Mouse (Mus musculus): Measurements from ENCODE around the gene Was. TPM values are rescaled to one million over a fixed set of nuclear protein-coding genes. Genes with fewer than 3 reads are reported as not detected.
"Not testable (repeated sequence)": the region's sequence is repeated elsewhere in the genome, so short reads cannot be mapped to it uniquely, and the experiment has no call there.

Gene Was
- polyA plus RNA-seq, 1 experiment from 2014 or later, result 0.24 TPM

- not testable (repeated sequence) for H3K36me3 ChIP-seq; DNase-seq (ENCODE audit: low spot score)
- WGBS, result 86% methylated on average over 8 of the region's 8 CpGs
Observed at GRCm38 (mm10) chrX:8051044-8051781, 39.1 kb downstream of the Was start.

GRCm38 (mm10) chrX:8033009-8033408 lies 57.3 kb downstream of the Was start:
- Histone ChIP-seq H3K27me3 (ENCODE audit: insufficient read depth, poor library complexity, severe bottlenecking) (no peaks in the 10 kb centered on the region), H3K4me1 (replicated peaks) (no peaks in the 10 kb centered on the region), H3K4me3 (no peak overlapping the region), H3K9me3 (no peaks in the 10 kb centered on the region), H3K27ac (no peak overlapping the region), H3K36me3 (no peaks in the 10 kb centered on the region)
- no peak for DNase-seq (ENCODE audit: low spot score)
- 68% methylated on average over 1 of the region's 1 CpGs for WGBS

More at GRCm38 (mm10) chrX:8051044-8051781, 39.1 kb downstream of the Was start:
- not testable (repeated sequence) for H3K27ac ChIP-seq; H3K4me3 ChIP-seq; H3K4me1 ChIP-seq (replicated peaks); H3K9me3 ChIP-seq; H3K27me3 ChIP-seq (ENCODE audit: insufficient read depth, poor library complexity, severe bottlenecking)

Other genes starting within 250 kb of the Was start
- 43.8 and 55.9 TPM in 2 replicates for gene Otud5, start 249.1 kb downstream of the Was start, polyA plus RNA-seq (2016; fragmentation: Nextera tagmentation; extraction: Ambion mirVana)
- gene Pim2, start 212.2 kb downstream of the Was start, polyA plus RNA-seq (2016; fragmentation: Nextera tagmentation; extraction: Ambion mirVana), result 8.8 and 10.2 TPM in 2 replicates
- 26.6 and 32.5 TPM in 2 replicates for gene Slc35a2, start 206.5 kb downstream of the Was start, polyA plus RNA-seq (2016; fragmentation: Nextera tagmentation; extraction: Ambion mirVana)
- 131 and 160 TPM in 2 replicates for gene Pqbp1, start 191.2 kb downstream of the Was start, polyA plus RNA-seq (2016; fragmentation: Nextera tagmentation; extraction: Ambion mirVana)
- gene Timm17b, start 191.1 kb downstream of the Was start, polyA plus RNA-seq (2016; fragmentation: Nextera tagmentation; extraction: Ambion mirVana), result 206 and 214 TPM in 2 replicates
- not detected in 2 replicates for gene Gm10491, start 182.7 kb downstream of the Was start, polyA plus RNA-seq (2016; fragmentation: Nextera tagmentation; extraction: Ambion mirVana)
- gene Gm10490, start 181.0 kb downstream of the Was start, polyA plus RNA-seq (2016; fragmentation: Nextera tagmentation; extraction: Ambion mirVana), result not detected in 2 replicates
- 7.8 and 39.8 TPM in 2 replicates for gene Pcsk1n, start 170.7 kb downstream of the Was start, polyA plus RNA-seq (2016; fragmentation: Nextera tagmentation; extraction: Ambion mirVana)
- not detected in 2 replicates for gene Eras, start 161.9 kb downstream of the Was start, polyA plus RNA-seq (2016; fragmentation: Nextera tagmentation; extraction: Ambion mirVana)
- 58.5 and 61.5 TPM in 2 replicates for gene Hdac6, start 142.6 kb downstream of the Was start, polyA plus RNA-seq (2016; fragmentation: Nextera tagmentation; extraction: Ambion mirVana)
- 5.3 and 7.4 TPM in 2 replicates for gene Gata1, start 112.4 kb downstream of the Was start, polyA plus RNA-seq (2016; fragmentation: Nextera tagmentation; extraction: Ambion mirVana)
- not detected in 2 replicates for gene Glod5, start 72.0 kb downstream of the Was start, polyA plus RNA-seq (2016; fragmentation: Nextera tagmentation; extraction: Ambion mirVana)
- 74.9 and 90.9 TPM in 2 replicates for gene Suv39h1, start 15.7 kb downstream of the Was start, polyA plus RNA-seq (2016; fragmentation: Nextera tagmentation; extraction: Ambion mirVana)
- 25.8 and 26.7 TPM in 2 replicates for gene Wdr13, start 42.4 kb upstream of the Was start, polyA plus RNA-seq (2016; fragmentation: Nextera tagmentation; extraction: Ambion mirVana)
- 402 and 425 TPM in 2 replicates for gene Rbm3, start 55.4 kb upstream of the Was start, polyA plus RNA-seq (2016; fragmentation: Nextera tagmentation; extraction: Ambion mirVana)
- 10.0 and 12.1 TPM in 2 replicates for gene Tbc1d25, start 85.7 kb upstream of the Was start, polyA plus RNA-seq (2016; fragmentation: Nextera tagmentation; extraction: Ambion mirVana)
- 37.4 and 40.3 TPM in 2 replicates for gene Ebp, start 103.0 kb upstream of the Was start, polyA plus RNA-seq (2016; fragmentation: Nextera tagmentation; extraction: Ambion mirVana)
- 15.1 and 22.6 TPM in 2 replicates for gene Porcn, start 116.0 kb upstream of the Was start, polyA plus RNA-seq (2016; fragmentation: Nextera tagmentation; extraction: Ambion mirVana)
- 45.7 and 48.9 TPM in 2 replicates for gene Ftsj1, start 161.9 kb upstream of the Was start, polyA plus RNA-seq (2016; fragmentation: Nextera tagmentation; extraction: Ambion mirVana)
- 4.7 and 6.1 TPM in 2 replicates for gene Slc38a5, start 180.6 kb upstream of the Was start, polyA plus RNA-seq (2016; fragmentation: Nextera tagmentation; extraction: Ambion mirVana)
- not detected in 2 replicates for gene Ssxb10, start 236.9 kb upstream of the Was start, polyA plus RNA-seq (2016; fragmentation: Nextera tagmentation; extraction: Ambion mirVana)